Mouse (Mus musculus): ENCODE data around the gene Ppp1r3g. TPM values are rescaled to one million over a fixed set of nuclear protein-coding genes. Genes with fewer than 3 reads are reported as not detected.

The Ppp1r3g gene
- polyA plus RNA-seq, 1 experiment = not detected

- no peak for DNase-seq (ENCODE audit: low read depth)
Observed at GRCm38 (mm10) chr13:35995231-35995630, 36.6 kb downstream of the Ppp1r3g start.

GRCm38 (mm10) chr13:35995696-35996426 lies 37.2 kb downstream of the Ppp1r3g start:
- DNase-seq (ENCODE audit: low read depth) = no peak

GRCm38 (mm10) chr13:35997606-35998005 lies 39.0 kb downstream of the Ppp1r3g start:
- DNase-seq (ENCODE audit: low read depth) = no peak

- no peak for DNase-seq (ENCODE audit: low read depth)
Observed at GRCm38 (mm10) chr13:36000798-36001197, 42.2 kb downstream of the Ppp1r3g start.

GRCm38 (mm10) chr13:36009981-36010380 lies 51.3 kb downstream of the Ppp1r3g start:
- DNase-seq (ENCODE audit: low read depth) = no peak

- no peak for DNase-seq (ENCODE audit: low read depth)
Observed at GRCm38 (mm10) chr13:36015636-36016035, 57.0 kb downstream of the Ppp1r3g start.

- no peak for DNase-seq (ENCODE audit: low read depth)
Observed at GRCm38 (mm10) chr13:36018017-36018416, 59.4 kb downstream of the Ppp1r3g start.

- DNase-seq (ENCODE audit: low read depth) = no peak
Observed at GRCm38 (mm10) chr13:36019309-36020274, 61.0 kb downstream of the Ppp1r3g start.

Other genes starting within 250 kb of the Ppp1r3g start
- gene Rpp40, start 52.5 kb upstream of the Ppp1r3g start, polyA plus RNA-seq (2012; rRNA removed) = 5.3 and 6.0 TPM in 2 replicates
- gene Fars2, start 158.6 kb downstream of the Ppp1r3g start, polyA plus RNA-seq (2012; rRNA removed) = 41.2 and 48.3 TPM in 2 replicates
- gene Lyrm4, start 158.7 kb downstream of the Ppp1r3g start, polyA plus RNA-seq (2012; rRNA removed) = 3.4 and 3.9 TPM in 2 replicates

All from gonadal fat pad, adult 2 months (tissue).